Comparison of ENCODE assay signal across 10 mouse cellular contexts in the genomic region with DNA sequence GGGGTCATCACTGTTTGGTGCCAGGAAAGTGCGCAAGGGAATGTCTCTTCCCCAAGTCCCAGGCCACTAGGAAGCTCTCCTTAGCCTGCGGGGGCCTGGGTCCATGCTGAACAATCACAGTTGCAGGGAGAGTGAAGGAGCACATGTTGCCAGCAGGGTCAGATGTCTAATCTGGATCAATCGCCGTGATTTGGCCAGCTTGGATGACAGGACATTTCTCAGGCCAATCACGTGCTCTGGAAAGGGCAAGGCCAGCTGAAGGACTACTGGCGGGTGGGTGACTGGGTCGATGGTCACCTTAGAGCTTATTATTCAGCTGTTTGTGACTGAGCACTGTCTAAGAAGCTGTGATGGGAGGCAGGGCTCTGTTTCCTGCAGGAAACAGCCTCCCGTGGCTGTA. TPM values are rescaled to one million over a fixed set of nuclear protein-coding genes. Genes with fewer than 3 reads are reported as not detected.
"Had no signal": no experiment of that assay in that cellular context is flagged by ENCODE, and none has a peak within 500 bp of the region (broad histone marks: within the 10 kb centered on the region; RNA-seq: fewer than 3 reads in every experiment).

No protein-coding gene starts in this region.

- DNase-seq: kidney, adult 8-10 months; kidney, postnatal 36 days; layer of hippocampus, postnatal 36 days; thymus, postnatal 4 days had no signal

- H3K9ac ChIP-seq: limb, embryonic 12.5 days; lung, embryonic 15.5 days; midbrain, embryonic 12.5 days had no signal

- H3K4me3 ChIP-seq: limb, embryonic 12.5 days; lung, embryonic 15.5 days; midbrain, embryonic 12.5 days had no signal

- H3K4me1 ChIP-seq: limb, embryonic 12.5 days; lung, embryonic 15.5 days; midbrain, embryonic 12.5 days had no signal

- H3K36me3 ChIP-seq: limb, embryonic 12.5 days; lung, embryonic 15.5 days; midbrain, embryonic 12.5 days had no signal

- H3K27me3 ChIP-seq: limb, embryonic 12.5 days; lung, embryonic 15.5 days; midbrain, embryonic 12.5 days had no signal

- H3K27ac ChIP-seq: limb, embryonic 12.5 days; lung, embryonic 15.5 days; midbrain, embryonic 12.5 days; stomach, postnatal 0 days had no signal

RNA-seq across cellular contexts. Expression of gene Sec14l5, which starts 37.2 kb away (rescaled TPM):
- total RNA-seq: megakaryocyte-erythroid progenitor cell, adult 5-6 weeks had no signal
- polyA plus RNA-seq: liver, embryonic 11.5 days had no signal

RNA-seq across cellular contexts. Expression of gene AU021092, which starts 38.0 kb away (rescaled TPM):
- total RNA-seq: megakaryocyte-erythroid progenitor cell, adult 5-6 weeks had no signal

RNA-seq across cellular contexts. Expression of gene Ppl, which starts 51.9 kb away (rescaled TPM):
- total RNA-seq: megakaryocyte-erythroid progenitor cell, adult 5-6 weeks had no signal
